Mouse (Mus musculus) hindbrain, embryonic 12.5 days (tissue): ENCODE data around the gene 1810013L24Rik. TPM values are rescaled to one million over a fixed set of nuclear protein-coding genes. Genes with fewer than 3 reads are reported as not detected.

Experiments
- ATAC-seq: fragments of 200-750 bp; cut with Nextera tagmentation; 2 replicates; pipeline ENCODE4 v1.8.0; 2017; ENCODE audit warnings: moderate TSS enrichment; ENCODE audit not compliant: low FRiP score
- H3K27ac ChIP-seq: fragments of 300-500 bp; sonication (generic); 2 replicates; pipeline ENCODE4 v1.5.1; 2016; ENCODE audit warnings: mild to moderate bottlenecking
- H3K27me3 ChIP-seq: fragments of 300-500 bp; sonication (generic); 2 replicates; pipeline ENCODE4 v1.6.1; 2016; ENCODE audit warnings: mild to moderate bottlenecking
- H3K36me3 ChIP-seq: fragments of 300-500 bp; sonication (generic); 2 replicates; pipeline ENCODE4 v1.6.1; 2016; ENCODE audit warnings: mild to moderate bottlenecking
- H3K4me1 ChIP-seq: fragments of 300-500 bp; sonication (generic); 2 replicates; pipeline ENCODE4 v1.6.1; 2016
- H3K4me2 ChIP-seq: fragments of 300-500 bp; sonication (generic); replicated peaks from 2 replicates; pipeline ENCODE4 v1.6.1; 2016; ENCODE audit warnings: mild to moderate bottlenecking
- H3K4me3 ChIP-seq: fragments of 300-500 bp; sonication (generic); 2 replicates; pipeline ENCODE4 v1.5.1; 2016; ENCODE audit warnings: mild to moderate bottlenecking
- H3K9ac ChIP-seq: fragments of 300-500 bp; sonication (generic); 2 replicates; pipeline ENCODE4 v1.6.1; 2016; ENCODE audit warnings: mild to moderate bottlenecking, moderate library complexity
- H3K9me3 ChIP-seq: fragments of 300-500 bp; sonication (generic); replicated peaks from 2 replicates; pipeline ENCODE4 v1.6.1; 2016; ENCODE audit warnings: mild to moderate bottlenecking
- WGBS: fragments of 180-500 bp; shearing (Covaris S2); methylation state at CpG from one replicate; pipeline ENCODE4 v1.1.7; 2016; 5-methylcytosine and 5-hydroxymethylcytosine counted together
- polyA plus RNA-seq: library from polyadenylated mRNA; unstranded; fragments of >200 nt; fragmentation: Nextera tagmentation; extraction: Ambion mirVana; gene quantifications from 2 replicates; pipeline ENCODE4 v1.2.1, GENCODE M21; 2016

Gene 1810013L24Rik
- polyA plus RNA-seq = 45.1 and 45.9 TPM in 2 replicates

- Histone ChIP-seq H3K4me3 (peak within 1 kb of the TSS; percentile 99), H3K9ac (peak within 1 kb of the TSS; percentile 99), H3K27me3 (no peaks in the 10 kb centered on the region), H3K9me3 (no peaks in the 10 kb centered on the region), H3K4me2 (peak within 1 kb of the TSS; percentile 95), H3K36me3 (peaks cover 14% of the 10 kb centered on the region; the same call in 1 of the 2 replicates), H3K27ac (peak within 1 kb of the TSS; percentile 97), H3K4me1 (peaks cover 23% of the 10 kb centered on the region)
- WGBS = under 1% methylated on average over 76 of the region's 80 CpGs
- peak; percentile 95 for ATAC-seq
Measured at GRCm38 (mm10) chr16:8829564-8830359, at the start of gene 1810013L24Rik. TSS of gene 1810013L24Rik (plus strand) at chr16:8830100.

- Histone ChIP-seq H3K4me2 (no peak overlapping the region), H3K4me1 (no peaks in the 10 kb centered on the region), H3K27ac (no peak overlapping the region), H3K36me3 (no peaks in the 10 kb centered on the region), H3K27me3 (no peaks in the 10 kb centered on the region), H3K4me3 (no peak overlapping the region), H3K9ac (no peak overlapping the region), H3K9me3 (no peaks in the 10 kb centered on the region)
- no peak for ATAC-seq
- 89% methylated on average over 3 of the region's 3 CpGs for WGBS
Measured at GRCm38 (mm10) chr16:8780187-8780586, 49.7 kb upstream of the 1810013L24Rik start.

GRCm38 (mm10) chr16:8781191-8781590, 48.7 kb upstream of the 1810013L24Rik start:
- no peak for ATAC-seq

GRCm38 (mm10) chr16:8781660-8782059, 48.2 kb upstream of the 1810013L24Rik start:
- Histone ChIP-seq H3K9ac (no peak overlapping the region), H3K9me3 (no peaks in the 10 kb centered on the region), H3K27me3 (no peaks in the 10 kb centered on the region), H3K27ac (no peak overlapping the region), H3K36me3 (no peaks in the 10 kb centered on the region), H3K4me2 (no peak overlapping the region), H3K4me1 (no peaks in the 10 kb centered on the region), H3K4me3 (no peak overlapping the region)
- no peak for ATAC-seq
- WGBS = 96% methylated on average over 2 of the region's 2 CpGs

More at GRCm38 (mm10) chr16:8781191-8781590, 48.7 kb upstream of the 1810013L24Rik start:
- Histone ChIP-seq H3K27me3 (no peaks in the 10 kb centered on the region), H3K36me3 (no peaks in the 10 kb centered on the region), H3K27ac (no peak overlapping the region), H3K4me3 (no peak overlapping the region), H3K9ac (no peak overlapping the region), H3K4me2 (no peak overlapping the region), H3K4me1 (no peaks in the 10 kb centered on the region), H3K9me3 (no peaks in the 10 kb centered on the region)
- 64% methylated on average over 6 of the region's 6 CpGs for WGBS

GRCm38 (mm10) chr16:8783198-8783913, 46.5 kb upstream of the 1810013L24Rik start:
- Histone ChIP-seq H3K36me3 (no peaks in the 10 kb centered on the region), H3K4me3 (no peak overlapping the region), H3K4me1 (peaks cover 4% of the 10 kb centered on the region; the same call in 1 of the 2 replicates), H3K27me3 (no peaks in the 10 kb centered on the region), H3K27ac (no peak overlapping the region), H3K4me2 (no peak overlapping the region), H3K9me3 (no peaks in the 10 kb centered on the region), H3K9ac (no peak overlapping the region)
- WGBS = 79% methylated on average over 16 of the region's 16 CpGs
- no peak for ATAC-seq

- 75% methylated on average over 3 of the region's 3 CpGs for WGBS
- ATAC-seq = no peak
- Histone ChIP-seq H3K4me3 (no peak overlapping the region), H3K36me3 (no peaks in the 10 kb centered on the region), H3K4me2 (no peak overlapping the region), H3K27ac (no peak overlapping the region), H3K27me3 (no peaks in the 10 kb centered on the region), H3K9ac (no peak overlapping the region), H3K9me3 (no peaks in the 10 kb centered on the region), H3K4me1 (peaks cover 4% of the 10 kb centered on the region; the same call in 1 of the 2 replicates)
Measured at GRCm38 (mm10) chr16:8784753-8785152, 45.1 kb upstream of the 1810013L24Rik start.

GRCm38 (mm10) chr16:8790886-8791285, 39.0 kb upstream of the 1810013L24Rik start:
- H3K4me1 ChIP-seq = peaks cover 4% of the 10 kb centered on the region; the same call in 1 of the 2 replicates
- no peaks in the 10 kb centered on the region for H3K27me3 ChIP-seq
- no peak overlapping the region for H3K9ac ChIP-seq
- H3K27ac ChIP-seq = no peak overlapping the region
- H3K4me2 ChIP-seq = no peak overlapping the region
- no peak overlapping the region for H3K4me3 ChIP-seq
- no peaks in the 10 kb centered on the region for H3K9me3 ChIP-seq
- ATAC-seq = no peak
- no peaks in the 10 kb centered on the region for H3K36me3 ChIP-seq
- 91% methylated on average over 4 of the region's 4 CpGs for WGBS

GRCm38 (mm10) chr16:8791949-8792557, 37.8 kb upstream of the 1810013L24Rik start, which contains the start of gene Usp7:
TSS of gene Usp7 (minus strand) at chr16:8792308.
- Histone ChIP-seq H3K9me3 (no peaks in the 10 kb centered on the region), H3K4me1 (peaks cover 4% of the 10 kb centered on the region; the same call in 1 of the 2 replicates), H3K9ac (no peak within 1 kb of the TSS), H3K4me3 (no peak within 1 kb of the TSS), H3K27me3 (no peaks in the 10 kb centered on the region), H3K36me3 (no peaks in the 10 kb centered on the region), H3K27ac (no peak within 1 kb of the TSS), H3K4me2 (no peak within 1 kb of the TSS)
- 93% methylated on average over 20 of the region's 20 CpGs for WGBS
- ATAC-seq = no peak

GRCm38 (mm10) chr16:8794952-8795351, 34.9 kb upstream of the 1810013L24Rik start:
- Histone ChIP-seq H3K27ac (no peak overlapping the region), H3K4me1 (no peaks in the 10 kb centered on the region), H3K9me3 (0 out of 2 replicates have a peak, but pooled peaks cover 3% of the 10 kb centered on the region), H3K4me2 (no peak overlapping the region), H3K9ac (no peak overlapping the region), H3K36me3 (no peaks in the 10 kb centered on the region), H3K4me3 (no peak overlapping the region), H3K27me3 (no peaks in the 10 kb centered on the region)
- 9% methylated on average over 3 of the region's 3 CpGs for WGBS
- no peak for ATAC-seq

GRCm38 (mm10) chr16:8795906-8796305, 34.0 kb upstream of the 1810013L24Rik start:
- no peaks in the 10 kb centered on the region for H3K27me3 ChIP-seq
- 69% methylated on average over 2 of the region's 2 CpGs for WGBS
- no peak overlapping the region for H3K27ac ChIP-seq
- ATAC-seq = no peak
- no peak overlapping the region for H3K4me2 ChIP-seq
- no peaks in the 10 kb centered on the region for H3K4me1 ChIP-seq
- 0 out of 2 replicates have a peak, but pooled peaks cover 7% of the 10 kb centered on the region for H3K9me3 ChIP-seq
- H3K9ac ChIP-seq = no peak overlapping the region
- no peak overlapping the region for H3K4me3 ChIP-seq
- no peaks in the 10 kb centered on the region for H3K36me3 ChIP-seq

GRCm38 (mm10) chr16:8806703-8807102, 23.2 kb upstream of the 1810013L24Rik start:
- Histone ChIP-seq H3K9ac (no peak overlapping the region), H3K4me3 (no peak overlapping the region), H3K27me3 (no peaks in the 10 kb centered on the region), H3K4me2 (no peak overlapping the region), H3K9me3 (no peaks in the 10 kb centered on the region), H3K27ac (no peak overlapping the region), H3K4me1 (no peaks in the 10 kb centered on the region), H3K36me3 (no peaks in the 10 kb centered on the region)
- 19% methylated on average over 4 of the region's 4 CpGs for WGBS
- ATAC-seq = no peak
